Mouse (Mus musculus) MEL-GATA-1-ER (cell line): ENCODE results near the gene Me3.

Experiments
- DNase-seq: peaks from one replicate; pipeline ENCODE4 v3.0.0-alpha.2; 2012; ENCODE audit warnings: low read depth; ENCODE audit errors: extremely low read depth

Me3 gene

DNA sequence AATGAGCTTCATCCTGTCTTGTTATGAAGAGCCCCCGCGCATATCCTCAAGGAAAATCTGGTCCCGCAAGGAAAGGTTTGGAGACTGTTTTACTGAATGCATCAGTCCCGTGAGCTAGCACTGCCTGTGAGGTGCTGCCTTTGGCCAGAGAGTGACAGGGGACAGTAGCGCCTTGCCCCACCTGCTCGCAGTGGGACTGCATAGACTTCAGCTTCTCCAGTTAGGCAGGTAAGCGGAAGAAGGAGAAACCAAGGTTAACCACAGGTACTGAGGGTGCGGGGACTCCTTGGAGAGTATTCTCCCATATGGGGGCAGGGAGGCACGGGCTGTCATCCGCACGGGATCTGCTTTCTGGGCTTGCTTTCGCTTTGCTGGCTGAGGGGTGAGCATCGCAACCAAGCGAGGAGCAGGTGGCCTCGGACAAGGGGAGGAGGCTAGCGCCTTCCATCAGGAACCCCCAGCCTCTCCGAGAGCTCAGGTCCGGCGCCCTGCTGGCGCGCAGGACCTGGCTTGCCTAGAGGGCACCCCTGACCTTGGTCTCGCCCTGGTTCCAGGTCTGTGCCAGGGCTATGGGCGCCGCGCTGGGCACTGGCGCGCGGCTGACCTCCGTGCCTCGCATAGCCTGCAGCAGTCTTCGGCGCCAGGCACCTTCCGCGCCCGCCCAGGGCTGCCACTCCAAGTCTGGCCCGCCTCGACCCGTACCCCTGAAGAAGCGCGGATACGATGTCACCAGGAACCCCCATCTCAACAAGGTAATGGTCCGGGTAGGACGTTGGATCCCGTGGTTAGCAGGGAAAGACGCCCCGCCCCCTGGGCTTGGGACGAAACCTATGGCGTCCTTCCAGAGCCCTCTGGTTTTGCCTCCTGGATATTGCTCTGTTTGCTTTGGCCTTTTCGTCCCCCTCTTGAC, at the start of gene Me3:
Gene Me3, plus strand, starts transcription at position 51 of the 910 bp plus-strand sequence.
- no peak for DNase-seq

- no peak for DNase-seq
Observed at GRCm38 (mm10) chr7:89590039-89590438, 42.2 kb upstream of the Me3 start.

GRCm38 (mm10) chr7:89590542-89591251, 41.5 kb upstream of the Me3 start:
- DNase-seq = no peak

DNA sequence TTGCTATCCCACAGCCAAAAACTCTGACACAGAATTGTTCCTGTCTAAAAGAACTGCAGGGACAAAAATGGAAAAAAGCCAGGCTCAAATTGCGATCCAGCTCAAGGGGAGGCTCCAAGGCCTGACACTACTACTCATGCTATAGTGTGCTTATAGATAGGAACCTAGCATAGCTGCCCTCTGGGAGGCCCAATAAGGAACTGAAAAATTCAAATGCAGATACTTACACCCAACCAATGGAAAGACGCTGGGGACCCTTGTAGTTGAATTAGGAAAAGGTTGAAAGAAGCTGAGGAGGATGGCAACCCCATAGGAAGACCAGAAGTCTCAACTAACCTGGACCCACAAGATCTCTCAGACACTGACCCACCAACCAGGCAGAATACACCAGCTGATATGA, 36.4 kb upstream of the Me3 start:
- no peak for DNase-seq

GRCm38 (mm10) chr7:89605589-89606536, 26.3 kb upstream of the Me3 start:
- DNase-seq = no peak

GRCm38 (mm10) chr7:89607329-89607728, 24.9 kb upstream of the Me3 start:
- no peak for DNase-seq

GRCm38 (mm10) chr7:89611236-89611635, 21.0 kb upstream of the Me3 start:
- no peak for DNase-seq

GRCm38 (mm10) chr7:89616235-89616634, 16.0 kb upstream of the Me3 start:
- DNase-seq = no peak

- no peak for DNase-seq
Observed at GRCm38 (mm10) chr7:89623331-89623730, 8.9 kb upstream of the Me3 start.

- DNase-seq = no peak
Observed at GRCm38 (mm10) chr7:89627393-89627792, 4.8 kb upstream of the Me3 start.

- no peak for DNase-seq
Observed at GRCm38 (mm10) chr7:89628006-89628405, 4.2 kb upstream of the Me3 start.

GRCm38 (mm10) chr7:89629006-89629405, 3.2 kb upstream of the Me3 start:
- DNase-seq = no peak

- DNase-seq = no peak
Observed at GRCm38 (mm10) chr7:89629914-89630313, 2.3 kb upstream of the Me3 start.

GRCm38 (mm10) chr7:89630796-89631195, 1.4 kb upstream of the Me3 start:
- no peak for DNase-seq

GRCm38 (mm10) chr7:89640533-89640932, 8.3 kb downstream of the Me3 start:
- no peak for DNase-seq

- DNase-seq = no peak
Observed at GRCm38 (mm10) chr7:89640944-89641661, 8.9 kb downstream of the Me3 start.

DNA sequence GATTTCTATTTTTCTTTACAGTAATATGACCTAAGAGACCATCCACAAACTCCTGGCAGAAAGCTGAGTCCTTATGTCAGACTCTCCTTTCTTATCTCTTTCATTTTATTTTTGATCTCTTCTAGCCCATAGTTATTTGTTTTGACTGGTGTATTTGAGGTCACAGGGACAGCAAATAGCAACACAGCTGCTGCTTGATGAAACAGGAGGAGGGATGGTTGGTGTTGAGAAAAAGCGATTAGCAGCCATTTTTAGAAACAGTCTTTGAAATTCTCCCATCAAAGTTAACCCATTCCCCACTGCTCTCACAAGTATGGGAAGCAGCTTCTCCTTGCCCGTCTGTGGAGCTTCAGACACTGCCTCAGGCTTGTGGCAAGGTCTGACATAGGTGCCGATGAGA, 12.8 kb downstream of the Me3 start:
- DNase-seq = no peak

- no peak for DNase-seq
Observed at GRCm38 (mm10) chr7:89647864-89648263, 15.7 kb downstream of the Me3 start.

GRCm38 (mm10) chr7:89657183-89657582, 25.0 kb downstream of the Me3 start:
- DNase-seq = no peak

- no peak for DNase-seq
Observed at GRCm38 (mm10) chr7:89657692-89658212, 25.6 kb downstream of the Me3 start.

DNA sequence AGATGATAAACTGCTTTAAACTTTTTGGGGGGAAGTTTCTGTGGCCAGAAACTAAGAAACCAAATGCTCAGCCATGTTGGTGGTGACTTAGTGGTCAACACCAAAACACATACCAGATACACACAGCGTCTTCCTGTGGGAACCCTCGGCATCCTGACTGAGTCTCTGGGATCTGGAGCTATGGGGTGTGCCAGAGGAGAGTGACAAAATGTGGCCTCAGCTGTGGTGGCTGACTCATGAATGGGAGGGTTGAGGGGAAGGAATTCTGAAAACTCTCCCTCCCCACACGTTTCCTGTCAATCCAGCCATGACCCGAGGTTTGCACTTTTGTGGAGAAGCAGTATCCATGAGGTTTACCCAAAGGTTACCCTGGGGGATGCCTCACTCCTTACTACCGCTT, 32.0 kb downstream of the Me3 start:
- no peak for DNase-seq
